Mouse (Mus musculus): ENCODE results near the gene Mpped2. TPM values are rescaled to one million over a fixed set of nuclear protein-coding genes. Genes with fewer than 3 reads are reported as not detected.

Mpped2 gene
- total and polyA plus RNA-seq, 3 experiments: 0.04 to 0.10 TPM; not detected in 1

DNA sequence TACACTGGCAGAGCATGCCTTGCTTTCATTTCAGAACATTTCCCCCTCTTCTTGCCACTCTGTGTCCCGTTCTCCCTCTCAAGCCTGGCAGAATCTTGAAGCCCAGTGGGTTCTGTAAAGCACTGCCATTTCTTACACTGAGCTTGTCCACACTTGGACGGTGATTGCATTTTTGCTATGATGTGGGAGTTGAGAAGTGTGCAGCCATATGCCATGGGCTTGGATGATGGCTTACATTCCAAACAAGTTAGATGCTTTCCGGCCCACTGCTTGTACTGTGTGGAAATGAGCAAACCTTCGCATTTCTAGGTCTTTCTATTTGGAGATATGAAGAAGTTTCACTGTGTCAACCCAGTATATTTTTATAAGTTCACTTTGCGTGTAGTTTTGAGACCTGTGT, 25.8 kb downstream of the Mpped2 start:
- no peak overlapping the region for H3K4me3 ChIP-seq (ENCODE audit: control insufficient read depth in 1 of 2, insufficient read depth in 1 of 2, low read depth in 2 of 2, low read length in 2 of 2)
- no peak for DNase-seq (ENCODE audit: low read depth, low spot score)
- no peak overlapping the region for H3K27ac ChIP-seq (ENCODE audit: control insufficient read depth, low read depth, low read length)
- no peaks in the 10 kb centered on the region for H3K4me1 ChIP-seq (ENCODE audit: control insufficient read depth in 1 of 2, insufficient read depth in 2 of 2, low read length in 2 of 2)
- no peaks in the 10 kb centered on the region for H3K36me3 ChIP-seq (ENCODE audit: control insufficient read depth in 1 of 2, insufficient read depth in 2 of 2, low read length in 2 of 2)
- H3K9me3 ChIP-seq (replicated peaks; ENCODE audit: insufficient read depth, low read length): no peaks in the 10 kb centered on the region
- H3K27me3 ChIP-seq (ENCODE audit: control insufficient read depth in 1 of 2, insufficient read depth in 2 of 2, low read length in 2 of 2): no peaks in the 10 kb centered on the region
- H3K79me2 ChIP-seq (ENCODE audit: control insufficient read depth, insufficient read depth, low read length, poor library complexity): no peaks in the 10 kb centered on the region
- H3K9ac ChIP-seq (ENCODE audit: control insufficient read depth, low read depth, low read length, poor library complexity, severe bottlenecking): no peak overlapping the region
- TF ChIP-seq POLR2A (IDR thresholded peaks at IDR 0.05; ENCODE audit: control insufficient read depth in 1 of 2, insufficient read depth in 1 of 2, low read depth in 1 of 2, low read length in 2 of 2, poor library complexity in 1 of 2): no peak
- no peak for TF ChIP-seq SIN3A (IDR thresholded peaks at IDR 0.05; ENCODE audit: low read length)
- no peak for TF ChIP-seq MEF2A (IDR thresholded peaks at IDR 0.05; ENCODE audit: extremely low read depth, insufficient replicate concordance, low read depth, low read length, poor library complexity, severe bottlenecking)
- no peak for TF ChIP-seq SMC3 (IDR thresholded peaks at IDR 0.05; ENCODE audit: low read depth, low read length)
- TF ChIP-seq TCF12 (IDR thresholded peaks at IDR 0.05; ENCODE audit: low read depth, low read length): no peak
- no peak for TF ChIP-seq GATA1 (IDR thresholded peaks at IDR 0.05; ENCODE audit: low read depth, low read length)
- TF ChIP-seq HCFC1 (IDR thresholded peaks at IDR 0.05; ENCODE audit: low read depth, low read length): no peak

DNA sequence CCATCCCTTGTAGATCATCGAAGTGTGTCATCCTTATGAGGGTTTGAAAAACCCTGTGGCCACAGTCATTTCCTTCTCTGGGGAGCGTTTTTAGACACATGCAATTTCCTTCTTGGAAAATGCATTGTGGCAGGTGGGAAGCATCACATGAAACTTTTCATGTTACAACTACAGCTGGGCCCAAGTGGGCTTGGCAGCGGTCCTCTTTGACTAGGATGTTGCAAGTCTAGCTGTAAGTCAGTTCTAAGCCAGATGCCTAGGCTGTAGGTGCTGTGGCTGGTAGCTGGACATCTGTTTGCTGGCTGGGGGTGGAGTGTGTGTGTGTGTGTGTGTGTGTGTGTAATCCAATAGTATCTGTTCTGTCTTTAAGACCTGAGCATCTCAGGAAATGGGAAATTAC, 26.4 kb downstream of the Mpped2 start:
- no peak overlapping the region for H3K27ac ChIP-seq (ENCODE audit: control insufficient read depth, low read depth, low read length)
- no peak overlapping the region for H3K9ac ChIP-seq (ENCODE audit: control insufficient read depth, low read depth, low read length, poor library complexity, severe bottlenecking)
- no peak overlapping the region for H3K4me3 ChIP-seq (ENCODE audit: control insufficient read depth in 1 of 2, insufficient read depth in 1 of 2, low read depth in 2 of 2, low read length in 2 of 2)
- no peaks in the 10 kb centered on the region for H3K27me3 ChIP-seq (ENCODE audit: control insufficient read depth in 1 of 2, insufficient read depth in 2 of 2, low read length in 2 of 2)
- no peaks in the 10 kb centered on the region for H3K36me3 ChIP-seq (ENCODE audit: control insufficient read depth in 1 of 2, insufficient read depth in 2 of 2, low read length in 2 of 2)
- no peaks in the 10 kb centered on the region for H3K79me2 ChIP-seq (ENCODE audit: control insufficient read depth, insufficient read depth, low read length, poor library complexity)
- no peak for DNase-seq (ENCODE audit: low read depth, low spot score)
- no peak for TF ChIP-seq CHD2 (IDR thresholded peaks at IDR 0.05; ENCODE audit: low read length)
- no peaks in the 10 kb centered on the region for H3K4me1 ChIP-seq (ENCODE audit: control insufficient read depth in 1 of 2, insufficient read depth in 2 of 2, low read length in 2 of 2)
- H3K9me3 ChIP-seq (replicated peaks; ENCODE audit: insufficient read depth, low read length): no peaks in the 10 kb centered on the region

- H3K36me3 ChIP-seq (ENCODE audit: control insufficient read depth in 1 of 2, insufficient read depth in 2 of 2, low read length in 2 of 2): no peaks in the 10 kb centered on the region
- no peaks in the 10 kb centered on the region for H3K4me1 ChIP-seq (ENCODE audit: control insufficient read depth in 1 of 2, insufficient read depth in 2 of 2, low read length in 2 of 2)
Observed at GRCm38 (mm10) chr2:106720644-106721043, 27.6 kb downstream of the Mpped2 start.

More at GRCm38 (mm10) chr2:106720644-106721043, 27.6 kb downstream of the Mpped2 start:
- DNase-seq (ENCODE audit: low read depth, low spot score): no peak
- Histone ChIP-seq H3K9me3 (replicated peaks; ENCODE audit: insufficient read depth, low read length) (no peaks in the 10 kb centered on the region), H3K27ac (ENCODE audit: control insufficient read depth, low read depth, low read length) (no peak overlapping the region), H3K27me3 (ENCODE audit: control insufficient read depth in 1 of 2, insufficient read depth in 2 of 2, low read length in 2 of 2) (no peaks in the 10 kb centered on the region), H3K9ac (ENCODE audit: control insufficient read depth, low read depth, low read length, poor library complexity, severe bottlenecking) (no peak overlapping the region), H3K4me3 (ENCODE audit: control insufficient read depth in 1 of 2, insufficient read depth in 1 of 2, low read depth in 2 of 2, low read length in 2 of 2) (no peak overlapping the region), H3K79me2 (ENCODE audit: control insufficient read depth, insufficient read depth, low read length, poor library complexity) (no peaks in the 10 kb centered on the region)
- TF ChIP-seq SMC3 (IDR thresholded peaks at IDR 0.05; ENCODE audit: low read depth, low read length): no peak
- TF ChIP-seq MYB (IDR thresholded peaks at IDR 0.05; ENCODE audit: low read depth, low read length): no peak
- no peak for TF ChIP-seq CHD1 (IDR thresholded peaks at IDR 0.05; ENCODE audit: low read depth, low read length)
- TF ChIP-seq GABPA (IDR thresholded peaks at IDR 0.05; ENCODE audit: low read depth, low read length): no peak
- TF ChIP-seq ZMIZ1 (IDR thresholded peaks at IDR 0.05; ENCODE audit: low read depth, low read length): no peak
- no peak for TF ChIP-seq CHD2 (IDR thresholded peaks at IDR 0.05; ENCODE audit: low read length)
- TF ChIP-seq KAT2A (conservative IDR thresholded peaks at IDR 0.05; ENCODE audit: low read depth, low read length): no peak
- TF ChIP-seq MXI1 (IDR thresholded peaks at IDR 0.05; ENCODE audit: low read depth, low read length): no peak
- no peak for TF ChIP-seq MAZ (IDR thresholded peaks at IDR 0.05; ENCODE audit: low read depth, low read length)
- no peak for TF ChIP-seq NELFE (IDR thresholded peaks at IDR 0.05; ENCODE audit: low read depth, low read length)
- no peak for TF ChIP-seq E2F4 (IDR thresholded peaks at IDR 0.05; ENCODE audit: borderline replicate concordance, low read depth, low read length)
- TF ChIP-seq TBP (IDR thresholded peaks at IDR 0.05; ENCODE audit: low read depth, low read length): no peak
- TF ChIP-seq ZC3H11A (IDR thresholded peaks at IDR 0.05; ENCODE audit: low read depth, low read length): no peak
